ENCODE assay signal across 13 mouse cellular contexts in genomic region chr19:56984229-56984628, GRCm38 (mm10). TPM values are rescaled to one million over a fixed set of nuclear protein-coding genes. Genes with fewer than 3 reads are reported as not detected.
DNase-seq lines count a peak whose midpoint lies in the region; ATAC-seq lines count a peak whose summit lies in the region.
"Had no signal": no experiment of that assay in that cellular context is flagged by ENCODE, and none has a peak within 500 bp of the region (broad histone marks: within the 10 kb centered on the region; RNA-seq: fewer than 3 reads in every experiment).

No protein-coding gene starts in this region.

- no peak overlapping the region for H3K27ac ChIP-seq in heart, embryonic 11.5 days (ENCODE audit: low read depth, low read length)
- peak overlapping the region; percentile 73 for H3K27ac ChIP-seq in intestine, embryonic 15.5 days
- no peak overlapping the region for H3K27ac ChIP-seq in neural tube, embryonic 15.5 days (replicated peaks)
- H3K27ac ChIP-seq: forebrain, embryonic 13.5 days; left cerebral cortex, adult 2 months had no signal

- no peak for ATAC-seq in heart, embryonic 11.5 days (replicated peaks; ENCODE audit: insufficient number of reproducible peaks, low FRiP score, low TSS enrichment)
- peak; percentile 37; the same call in 1 of the 2 replicates for ATAC-seq in intestine, embryonic 15.5 days
- ATAC-seq in activated CD4-positive, CD25-positive, alpha-beta regulatory T cell, adult 4 months: no peak
- ATAC-seq in neural tube, embryonic 15.5 days (ENCODE audit: low FRiP score): no peak
- ATAC-seq: forebrain, embryonic 13.5 days; liver, postnatal 0 days had no signal

- no peaks in the 10 kb centered on the region for H3K36me3 ChIP-seq in heart, embryonic 11.5 days (ENCODE audit: control insufficient read depth, insufficient read depth, low read length)
- no peaks in the 10 kb centered on the region for H3K36me3 ChIP-seq in intestine, embryonic 15.5 days
- no peaks in the 10 kb centered on the region for H3K36me3 ChIP-seq in neural tube, embryonic 15.5 days

- 53% methylated on average over 4 of the region's 4 CpGs for WGBS in heart, embryonic 11.5 days (ENCODE audit: insufficient replicate concordance)
- 44% methylated on average over 4 of the region's 4 CpGs for WGBS in intestine, embryonic 15.5 days
- WGBS in neural tube, embryonic 15.5 days: 78% methylated on average over 4 of the region's 4 CpGs

- H3K27me3 ChIP-seq in heart, embryonic 11.5 days (ENCODE audit: control insufficient read depth, insufficient read depth, low read length): no peaks in the 10 kb centered on the region
- no peaks in the 10 kb centered on the region for H3K27me3 ChIP-seq in intestine, embryonic 15.5 days (replicated peaks)
- H3K27me3 ChIP-seq in neural tube, embryonic 15.5 days (replicated peaks): no peaks in the 10 kb centered on the region
- H3K27me3 ChIP-seq: forebrain, embryonic 13.5 days had no signal

- H3K9ac ChIP-seq in heart, embryonic 11.5 days (ENCODE audit: low read depth, low read length): no peak overlapping the region
- no peak overlapping the region for H3K9ac ChIP-seq in intestine, embryonic 15.5 days
- no peak overlapping the region for H3K9ac ChIP-seq in neural tube, embryonic 15.5 days (replicated peaks)
- H3K9ac ChIP-seq: forebrain, embryonic 13.5 days; liver, postnatal 0 days had no signal

- DNase-seq in heart, adult 18-20 months: peak; percentile 68 to 69
- DNase-seq in urinary bladder, postnatal 14 days (ENCODE audit: low spot score): peak; percentile 64
- DNase-seq in urinary bladder, postnatal 36 days (ENCODE audit: low spot score in 2 of 2): no peak
- no peak for DNase-seq in adrenal gland, postnatal 10 days
- DNase-seq: adrenal gland, adult 2 months; kidney, adult 2 months; liver, postnatal 0 days had no signal

- H3K4me2 ChIP-seq in heart, embryonic 11.5 days: no peak overlapping the region
- H3K4me2 ChIP-seq in intestine, embryonic 15.5 days (replicated peaks): no peak overlapping the region
- no peak overlapping the region for H3K4me2 ChIP-seq in neural tube, embryonic 15.5 days
- H3K4me2 ChIP-seq: forebrain, embryonic 13.5 days had no signal

- H3K9me3 ChIP-seq in heart, embryonic 11.5 days (replicated peaks; ENCODE audit: control insufficient read depth, low read length): no peaks in the 10 kb centered on the region
- no peaks in the 10 kb centered on the region for H3K9me3 ChIP-seq in intestine, embryonic 15.5 days
- H3K9me3 ChIP-seq in neural tube, embryonic 15.5 days (replicated peaks): no peaks in the 10 kb centered on the region
- H3K9me3 ChIP-seq: forebrain, embryonic 13.5 days had no signal

- peaks cover 20% of the 10 kb centered on the region for H3K4me1 ChIP-seq in heart, embryonic 11.5 days (ENCODE audit: control insufficient read depth, insufficient read depth, low read length)
- peaks cover 26% of the 10 kb centered on the region for H3K4me1 ChIP-seq in intestine, embryonic 15.5 days (replicated peaks)
- peaks cover 18% of the 10 kb centered on the region; the same call in 1 of the 2 replicates for H3K4me1 ChIP-seq in neural tube, embryonic 15.5 days

- no peak overlapping the region for H3K4me3 ChIP-seq in heart, embryonic 11.5 days (ENCODE audit: low read depth, low read length)
- H3K4me3 ChIP-seq in intestine, embryonic 15.5 days (replicated peaks): no peak overlapping the region
- no peak overlapping the region for H3K4me3 ChIP-seq in neural tube, embryonic 15.5 days (replicated peaks)
- H3K4me3 ChIP-seq: forebrain, embryonic 13.5 days; left cerebral cortex, adult 2 months had no signal

RNA-seq across cellular contexts. Expression of gene Afap1l2, which starts 23.8 kb away (rescaled TPM):
- total RNA-seq in heart, adult 18-20 months (2021): 1 to 10 TPM; 1.8 to 2.4 TPM
- polyA plus RNA-seq in heart, embryonic 11.5 days (2014; fragmentation: Nextera tagmentation; extraction: Ambion mirVana): 1.3 and 1.5 TPM in 2 replicates
- polyA plus RNA-seq in intestine, embryonic 15.5 days (2015; fragmentation: Nextera tagmentation; extraction: Ambion mirVana): 18.3 and 18.4 TPM in 2 replicates
- not detected for polyA plus RNA-seq in activated CD4-positive, CD25-positive, alpha-beta regulatory T cell, adult 4 months (2017; shearing (Covaris generic))
- total RNA-seq in adrenal gland, postnatal 10 days (2021): 10 to 100 TPM; 11.4 to 17.4 TPM
- polyA plus RNA-seq in neural tube, embryonic 15.5 days (2015; fragmentation: Nextera tagmentation; extraction: Ambion mirVana): 12.3 and 15.9 TPM in 2 replicates

Comparison
In these comparisons a context has a peak if more than half of its experiments do, and no peak if none do; other contexts are left out.
1. DNase-seq: peak in heart, adult 18-20 months (2 of 2) and urinary bladder, postnatal 14 days (single experiment); none in urinary bladder, postnatal 36 days (0 of 2) and adrenal gland, postnatal 10 days (single experiment).